Mouse (Mus musculus) limb, embryonic 14.5 days (tissue): ENCODE results near the gene Rab3il1. TPM values are rescaled to one million over a fixed set of nuclear protein-coding genes. Genes with fewer than 3 reads are reported as not detected.
A peak's percentile ranks its signal among the peaks of the same experiment; 100 is the strongest.

Source experiments
- ATAC-seq: fragments of 200-750 bp; cut with Nextera tagmentation; 2 replicates; pipeline ENCODE4 v1.8.0; 2017; ENCODE audit warnings: low read depth, moderate number of reproducible peaks, moderate TSS enrichment; ENCODE audit not compliant: low FRiP score
- DNase-seq: peaks from one replicate; pipeline ENCODE4 v3.0.0-alpha.2; 2015; ENCODE audit warnings: low spot score
- H3K27ac ChIP-seq: fragments of 300-500 bp; sonication (generic); replicated peaks from 2 replicates; pipeline ENCODE4 v1.5.1; 2014; ENCODE audit warnings: low read depth, mild to moderate bottlenecking, low read length, moderate library complexity, mixed read lengths
- H3K27me3 ChIP-seq: fragments of 300-500 bp; sonication (generic); 2 replicates; pipeline ENCODE4 v1.6.1; 2014; ENCODE audit warnings: low read length, mixed read lengths; ENCODE audit not compliant: control insufficient read depth, insufficient read depth
- H3K36me3 ChIP-seq: fragments of 300-500 bp; sonication (generic); 2 replicates; pipeline ENCODE4 v1.6.1; 2014; ENCODE audit warnings: mild to moderate bottlenecking, low read length, moderate library complexity, mixed read lengths; ENCODE audit not compliant: control insufficient read depth, insufficient read depth
- H3K4me1 ChIP-seq: fragments of 300-500 bp; sonication (generic); 2 replicates; pipeline ENCODE4 v1.6.1; 2014; ENCODE audit warnings: antibody characterized with exemption, low read length, mixed read lengths; ENCODE audit not compliant: control insufficient read depth, insufficient read depth
- H3K4me2 ChIP-seq: fragments of 300-500 bp; sonication (generic); replicated peaks from 2 replicates; pipeline ENCODE4 v1.6.1; 2014; ENCODE audit warnings: low read depth, mild to moderate bottlenecking, low read length, moderate library complexity; ENCODE audit not compliant: severe bottlenecking
- H3K4me3 ChIP-seq: fragments of 300-500 bp; sonication (generic); replicated peaks from 2 replicates; pipeline ENCODE4 v1.5.1; 2014; ENCODE audit warnings: low read length
- H3K9ac ChIP-seq: fragments of 300-500 bp; sonication (generic); 2 replicates; pipeline ENCODE4 v1.6.1; 2014; ENCODE audit warnings: mild to moderate bottlenecking, low read depth, low read length, moderate library complexity; ENCODE audit not compliant: severe bottlenecking
- H3K9me3 ChIP-seq: fragments of 300-500 bp; sonication (generic); 2 replicates; pipeline ENCODE4 v1.6.1; 2016; ENCODE audit warnings: low read length; ENCODE audit not compliant: control insufficient read depth
- POLR2A ChIP-seq: fragments of 200-500 bp; IDR thresholded peaks from 2 replicates; pipeline ENCODE4 v1.8.0; 2012; ENCODE audit warnings: inconsistent platforms, mild to moderate bottlenecking, moderate library complexity, borderline replicate concordance; ENCODE audit not compliant: insufficient read depth, insufficient read length; ENCODE audit errors: extremely low read depth
- WGBS: fragments of 180-500 bp; shearing (Covaris S2); extraction: QIAGEN DNeasy Blood & Tissue Kit; methylation state at CpG from one replicate; pipeline ENCODE4 v1.1.7; 2014; 5-methylcytosine and 5-hydroxymethylcytosine counted together
- polyA plus RNA-seq, 2 experiments: library from polyadenylated mRNA; depleted of rRNA in 1 of 2; stranded (reverse) in 1 of 2; unstranded in 1 of 2; fragments of >200 nt; fragmentation: Nextera tagmentation in 1 of 2; extraction: Ambion mirVana in 1 of 2; gene quantifications; 2 replicates each; pipeline versions ENCODE4 v1.2.1 to v1.2.3; 2012 to 2014

Gene Rab3il1
- polyA plus RNA-seq, 2 experiments = 36.1 to 43.9 TPM

GRCm38 (mm10) chr19:10021981-10022380 is 20.5 kb downstream of the Rab3il1 start:
- no peak for TF ChIP-seq POLR2A
- Histone ChIP-seq H3K4me1 (peaks cover 33% of the 10 kb centered on the region), H3K9ac (no peak overlapping the region), H3K36me3 (peaks cover 3% of the 10 kb centered on the region), H3K9me3 (no peaks in the 10 kb centered on the region), H3K4me2 (no peak overlapping the region), H3K4me3 (no peak overlapping the region), H3K27ac (no peak overlapping the region), H3K27me3 (no peaks in the 10 kb centered on the region)
- WGBS = 89% methylated on average over 2 of the region's 2 CpGs
- ATAC-seq = no peak
- DNase-seq = no peak

DNA sequence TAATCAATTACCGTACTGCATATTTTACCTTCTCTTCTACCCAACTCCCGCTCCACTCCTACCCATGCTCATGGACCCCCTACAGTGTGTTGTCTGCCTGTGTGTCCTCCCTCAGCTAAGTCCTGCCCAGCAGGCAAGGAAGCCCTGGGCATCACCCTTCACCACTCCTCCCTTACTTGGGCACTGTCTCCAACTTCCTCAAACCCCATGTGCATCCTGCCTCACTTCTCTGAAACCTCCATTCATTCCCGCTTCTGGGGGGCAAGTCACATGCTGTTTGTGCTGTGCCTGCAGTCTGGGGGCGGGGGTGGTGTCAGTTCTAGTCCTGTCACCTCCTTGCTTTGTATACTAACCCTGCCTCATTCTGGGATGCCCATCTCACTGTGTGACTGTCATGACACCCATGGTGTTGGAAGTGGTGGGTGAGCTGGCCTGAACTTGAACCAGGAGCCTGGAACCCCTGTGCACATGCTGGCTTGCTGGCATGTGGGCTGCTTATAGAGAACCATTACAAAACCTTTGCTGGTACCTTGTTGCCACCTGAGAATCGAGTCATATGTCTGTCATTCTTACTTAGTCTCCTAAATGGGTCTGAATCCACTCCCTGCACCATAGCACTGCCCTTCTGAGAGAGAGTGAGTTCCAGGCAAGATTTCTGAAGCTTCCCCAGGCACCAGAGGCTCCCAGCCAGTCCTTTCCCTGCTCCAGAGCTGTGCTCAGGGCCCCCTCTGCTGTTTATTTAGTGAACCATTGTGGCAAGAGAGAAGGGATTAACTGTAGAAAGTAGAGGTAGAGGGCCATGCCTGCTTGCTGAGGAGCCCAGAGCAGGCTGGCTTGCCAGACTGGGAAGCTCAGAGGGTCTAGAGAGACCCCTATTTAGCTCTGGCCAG is 21.2 kb downstream of the Rab3il1 start:
- peaks cover 10% of the 10 kb centered on the region for H3K36me3 ChIP-seq
- H3K27me3 ChIP-seq = no peaks in the 10 kb centered on the region
- DNase-seq (peak; percentile 39), ATAC-seq (no peak)
- no peaks in the 10 kb centered on the region for H3K9me3 ChIP-seq
- H3K4me3 ChIP-seq = no peak overlapping the region
- H3K27ac ChIP-seq = peak overlapping the region; percentile 48
- no peak for TF ChIP-seq POLR2A
- H3K4me2 ChIP-seq = no peak overlapping the region
- peak overlapping the region; percentile 12; the same call in 1 of the 2 replicates for H3K9ac ChIP-seq
- 80% methylated on average over 5 of the region's 5 CpGs for WGBS
- H3K4me1 ChIP-seq = peaks cover 31% of the 10 kb centered on the region

- peaks cover 29% of the 10 kb centered on the region for H3K4me1 ChIP-seq
- no peak overlapping the region for H3K4me2 ChIP-seq
- ATAC-seq = no peak
- H3K9me3 ChIP-seq = no peaks in the 10 kb centered on the region
- H3K27ac ChIP-seq = peak overlapping the region; percentile 48; the same call in 1 of the 2 replicates
- H3K36me3 ChIP-seq = peaks cover 15% of the 10 kb centered on the region
- H3K9ac ChIP-seq = no peak overlapping the region
- no peaks in the 10 kb centered on the region for H3K27me3 ChIP-seq
- DNase-seq = no peak
- TF ChIP-seq POLR2A = no peak
- WGBS = 73% methylated on average over 9 of the region's 9 CpGs
- no peak overlapping the region for H3K4me3 ChIP-seq
Measured at GRCm38 (mm10) chr19:10023304-10023758, 21.9 kb downstream of the Rab3il1 start.

DNA sequence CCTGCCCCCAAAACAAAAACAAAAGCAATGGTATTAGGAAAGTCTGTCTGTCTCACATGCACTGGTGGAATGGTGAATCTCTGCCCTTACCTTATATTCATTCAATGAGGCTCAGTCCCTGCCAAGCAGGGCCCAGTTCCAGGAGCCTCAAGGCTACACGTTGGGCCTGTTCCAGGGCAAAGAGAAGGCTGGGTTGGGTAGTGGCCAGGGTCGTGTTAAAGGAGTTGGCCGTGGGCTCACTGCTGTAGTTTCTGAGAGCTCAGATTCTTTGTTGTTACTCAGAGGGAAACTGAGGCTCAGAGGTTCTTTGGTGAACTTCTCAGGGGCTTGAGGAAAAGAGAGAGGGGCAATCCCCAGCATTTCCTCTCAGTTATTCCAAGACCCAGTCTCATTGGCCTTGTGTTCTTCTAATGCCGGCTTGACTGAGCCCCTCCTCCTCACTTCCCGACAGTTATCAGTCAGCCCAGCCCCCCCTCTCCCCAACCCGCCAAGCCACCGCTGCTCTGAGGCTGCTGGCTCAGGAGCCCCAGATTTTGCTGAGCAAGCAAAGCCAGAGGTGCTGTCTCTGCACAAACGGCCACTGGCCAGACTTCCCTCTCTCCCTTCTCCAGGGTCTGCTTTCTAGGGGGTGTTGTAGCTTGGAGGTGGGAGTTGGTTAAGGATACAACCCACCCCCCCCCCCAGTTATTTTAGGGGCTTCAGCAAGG is 23.9 kb downstream of the Rab3il1 start:
- Histone ChIP-seq H3K4me3 (no peak overlapping the region), H3K4me2 (peak overlapping the region; percentile 11)

DNA sequence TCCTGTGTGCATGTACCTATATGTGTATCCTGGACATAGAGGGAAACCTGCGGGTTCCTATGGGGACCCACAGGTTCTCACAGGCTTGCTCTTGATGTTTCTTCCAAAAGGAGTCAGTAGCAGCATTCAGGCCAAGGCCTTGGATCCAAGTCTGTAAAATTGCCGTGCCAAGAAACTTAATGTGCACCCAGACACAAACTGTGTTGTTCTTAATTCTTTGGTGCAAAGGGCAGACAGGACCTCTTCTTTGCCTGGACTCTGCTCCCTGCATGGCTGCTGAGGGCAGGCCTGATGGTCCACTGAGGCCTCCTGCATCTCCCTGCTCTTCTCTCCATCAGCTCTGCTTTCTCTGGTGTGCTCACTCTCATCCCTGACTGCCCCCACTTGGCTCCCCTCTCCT is 28.3 kb downstream of the Rab3il1 start:
- 92% methylated on average over 2 of the region's 2 CpGs for WGBS
- Histone ChIP-seq H3K27ac (no peak overlapping the region), H3K9me3 (no peaks in the 10 kb centered on the region), H3K9ac (no peak overlapping the region), H3K36me3 (peaks cover 52% of the 10 kb centered on the region), H3K4me2 (no peak overlapping the region), H3K4me3 (no peak overlapping the region), H3K4me1 (peaks cover 11% of the 10 kb centered on the region), H3K27me3 (no peaks in the 10 kb centered on the region)
- no peak for DNase-seq
- ATAC-seq = no peak
- TF ChIP-seq POLR2A = no peak

More for the DNA sequence above, 23.9 kb downstream of the Rab3il1 start:
- WGBS = 21% methylated on average over 8 of the region's 8 CpGs
- DNase-seq (peak; percentile 45), ATAC-seq (peak; percentile 73; the same call in 1 of the 2 replicates)
- peak overlapping the region; percentile 73 for H3K27ac ChIP-seq
- H3K36me3 ChIP-seq = peaks cover 34% of the 10 kb centered on the region
- H3K9ac ChIP-seq = peak overlapping the region; percentile 9; the same call in 1 of the 2 replicates
- H3K4me1 ChIP-seq = peaks cover 17% of the 10 kb centered on the region
- no peaks in the 10 kb centered on the region for H3K9me3 ChIP-seq
- no peak for TF ChIP-seq POLR2A
- no peaks in the 10 kb centered on the region for H3K27me3 ChIP-seq
